Mouse (Mus musculus) lung, embryonic 16.5 days (tissue): ENCODE results near the gene Higd1b. TPM values are rescaled to one million over a fixed set of nuclear protein-coding genes. Genes with fewer than 3 reads are reported as not detected.

Experiments used
- ATAC-seq: fragments of 200-750 bp; cut with Nextera tagmentation; 2 replicates; pipeline ENCODE4 v1.8.0; 2017; ENCODE audit warnings: low read depth, mild to moderate bottlenecking, moderate library complexity
- H3K27ac ChIP-seq: fragments of 300-500 bp; sonication (generic); 2 replicates; pipeline ENCODE4 v1.5.1; 2014; ENCODE audit warnings: mild to moderate bottlenecking, control low read depth, low read length
- H3K27me3 ChIP-seq: fragments of 300-500 bp; sonication (generic); 2 replicates; pipeline ENCODE4 v1.6.1; 2014; ENCODE audit warnings: low read depth, low read length, mixed read lengths; ENCODE audit not compliant: control insufficient read depth, insufficient read depth
- H3K36me3 ChIP-seq: fragments of 300-500 bp; sonication (generic); 2 replicates; pipeline ENCODE4 v1.6.1; 2014; ENCODE audit warnings: low read length; ENCODE audit not compliant: control insufficient read depth, insufficient read depth
- H3K4me1 ChIP-seq: fragments of 300-500 bp; sonication (generic); replicated peaks from 2 replicates; pipeline ENCODE4 v1.6.1; 2014; ENCODE audit warnings: low read length, mixed read lengths; ENCODE audit not compliant: control insufficient read depth, insufficient read depth
- H3K4me2 ChIP-seq: fragments of 300-500 bp; sonication (generic); 2 replicates; pipeline ENCODE4 v1.6.1; 2014; ENCODE audit warnings: low read depth, low read length, control low read depth
- H3K4me3 ChIP-seq: fragments of 300-500 bp; sonication (generic); 2 replicates; pipeline ENCODE4 v1.5.1; 2014; ENCODE audit warnings: mild to moderate bottlenecking, low read length, control low read depth
- H3K9ac ChIP-seq: fragments of 300-500 bp; sonication (generic); 2 replicates; pipeline ENCODE4 v1.6.1; 2014; ENCODE audit warnings: low read length, control low read depth
- H3K9me3 ChIP-seq: fragments of 300-500 bp; sonication (generic); 2 replicates; pipeline ENCODE4 v1.6.1; 2016; ENCODE audit warnings: low read length; ENCODE audit not compliant: control insufficient read depth
- WGBS: fragments of 180-500 bp; shearing (Covaris S2); extraction: QIAGEN DNeasy Blood & Tissue Kit; methylation state at CpG from one replicate; pipeline ENCODE4 v1.1.7; 2014; 5-methylcytosine and 5-hydroxymethylcytosine counted together
- polyA plus RNA-seq: library from polyadenylated mRNA; unstranded; fragments of >200 nt; fragmentation: Nextera tagmentation; extraction: Ambion mirVana; gene quantifications from 2 replicates; pipeline ENCODE4 v1.2.1, GENCODE M21; 2015

The Higd1b gene
- polyA plus RNA-seq, 1 experiment from 2014 or later: 51.5 TPM

DNA sequence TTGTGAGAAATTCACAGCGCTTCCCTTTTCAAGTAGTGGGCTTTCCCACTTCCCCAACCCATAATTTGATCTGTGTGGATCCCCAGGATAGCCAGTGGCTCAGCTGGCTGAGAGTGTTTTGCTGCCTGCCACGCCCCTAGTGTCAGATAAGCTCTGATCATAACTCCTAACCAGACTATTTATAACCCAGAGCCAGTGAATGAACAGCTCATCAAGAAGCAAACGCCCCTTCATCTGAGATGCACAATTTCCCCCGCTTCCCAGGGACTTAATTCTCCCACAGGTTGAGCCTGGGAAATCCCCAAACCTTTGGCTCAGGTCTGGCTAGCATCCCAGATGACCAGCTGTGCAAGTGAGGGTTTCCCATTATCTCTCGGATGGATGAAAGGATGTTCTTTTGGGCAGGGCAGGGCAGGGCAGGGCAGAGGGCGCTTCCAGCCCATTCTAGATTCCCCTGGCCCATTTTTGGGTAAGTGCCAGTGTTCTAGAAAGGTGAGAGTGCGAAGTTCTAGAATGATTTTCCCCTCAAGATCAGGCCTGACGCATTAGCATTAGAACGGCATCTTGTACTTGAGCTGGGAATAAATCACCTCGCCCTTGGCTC, 49.1 kb downstream of the Higd1b start, which contains the start of gene Fam187a:
TSS of gene Fam187a (plus strand) at position 554 of the 604 bp plus-strand sequence.
- no peaks in the 10 kb centered on the region for H3K36me3 ChIP-seq
- H3K9ac ChIP-seq: no peak within 1 kb of the TSS
- H3K9me3 ChIP-seq: no peaks in the 10 kb centered on the region
- no peak within 1 kb of the TSS for H3K4me2 ChIP-seq
- WGBS: 50% methylated on average over 10 of the region's 10 CpGs
- no peaks in the 10 kb centered on the region; the same call in none of the 2 replicates for H3K27me3 ChIP-seq
- ATAC-seq: no peak
- H3K4me1 ChIP-seq: peaks cover 10% of the 10 kb centered on the region
- H3K27ac ChIP-seq: no peak within 1 kb of the TSS
- H3K4me3 ChIP-seq: no peak within 1 kb of the TSS

DNA sequence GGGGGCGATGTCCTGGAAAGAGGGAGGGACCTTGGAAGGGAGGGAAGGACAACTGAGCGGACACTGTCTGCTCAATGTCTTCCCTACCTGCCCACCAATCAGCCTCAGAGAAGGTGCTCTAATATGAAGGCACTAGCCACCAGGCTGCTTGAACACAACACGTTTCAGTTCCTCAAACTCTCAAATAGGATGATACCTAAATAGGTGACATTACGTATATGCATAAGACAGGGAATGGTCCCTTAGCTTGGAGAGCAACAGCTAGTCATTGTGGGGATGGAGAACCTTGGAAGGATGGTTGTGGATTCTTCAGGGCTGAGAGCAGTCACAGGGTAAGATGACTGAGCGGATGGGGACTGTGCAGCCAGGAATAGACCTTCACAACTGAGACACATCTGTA, 51.8 kb downstream of the Higd1b start:
- 79% methylated on average over 5 of the region's 5 CpGs for WGBS

More for the DNA sequence above, 51.8 kb downstream of the Higd1b start:
- Histone ChIP-seq H3K27me3 (no peaks in the 10 kb centered on the region; the same call in none of the 2 replicates), H3K4me1 (no peaks in the 10 kb centered on the region), H3K4me3 (no peak overlapping the region), H3K9me3 (no peaks in the 10 kb centered on the region), H3K27ac (no peak overlapping the region), H3K4me2 (no peak overlapping the region), H3K9ac (no peak overlapping the region), H3K36me3 (no peaks in the 10 kb centered on the region)
- no peak for ATAC-seq

Other genes with a start within 250 kb of the Higd1b start
- gene Fzd2, start 231.5 kb upstream of the Higd1b start, polyA plus RNA-seq: 25.9 and 27.8 TPM in 2 replicates
- 0.16 and 0.19 TPM in 2 replicates for gene Meioc, start 172.1 kb upstream of the Higd1b start, polyA plus RNA-seq
- 45.9 and 47.5 TPM in 2 replicates for gene Ccdc43, start 138.1 kb upstream of the Higd1b start, polyA plus RNA-seq
- 5.0 and 5.1 TPM in 2 replicates for gene Adam11, start 74.4 kb upstream of the Higd1b start, polyA plus RNA-seq
- 60.8 and 65.7 TPM in 2 replicates for gene Gjc1, start 16.1 kb upstream of the Higd1b start, polyA plus RNA-seq
- 174 and 183 TPM in 2 replicates for gene Eftud2, start 45.1 kb downstream of the Higd1b start, polyA plus RNA-seq
- gene Ccdc103, start 45.4 kb downstream of the Higd1b start, polyA plus RNA-seq: 3.9 and 5.4 TPM in 2 replicates
- gene Fam187a, start 49.3 kb downstream of the Higd1b start, polyA plus RNA-seq: 0.09 TPM in 1 of 2 replicates, not detected in the other
- 0.18 and 0.63 TPM in 2 replicates for gene Gfap, start 65.1 kb downstream of the Higd1b start, polyA plus RNA-seq
- 13.7 and 14.0 TPM in 2 replicates for gene Kif18b, start 89.3 kb downstream of the Higd1b start, polyA plus RNA-seq
- gene C1ql1, start 110.8 kb downstream of the Higd1b start, polyA plus RNA-seq: 0.24 and 0.60 TPM in 2 replicates
- 63.4 and 64.7 TPM in 2 replicates for gene Nmt1, start 192.3 kb downstream of the Higd1b start, polyA plus RNA-seq
- gene Dcakd, start 192.5 kb downstream of the Higd1b start, polyA plus RNA-seq: 140 and 161 TPM in 2 replicates